Mouse (Mus musculus): ENCODE results near the gene Anapc15-ps.

DNA sequence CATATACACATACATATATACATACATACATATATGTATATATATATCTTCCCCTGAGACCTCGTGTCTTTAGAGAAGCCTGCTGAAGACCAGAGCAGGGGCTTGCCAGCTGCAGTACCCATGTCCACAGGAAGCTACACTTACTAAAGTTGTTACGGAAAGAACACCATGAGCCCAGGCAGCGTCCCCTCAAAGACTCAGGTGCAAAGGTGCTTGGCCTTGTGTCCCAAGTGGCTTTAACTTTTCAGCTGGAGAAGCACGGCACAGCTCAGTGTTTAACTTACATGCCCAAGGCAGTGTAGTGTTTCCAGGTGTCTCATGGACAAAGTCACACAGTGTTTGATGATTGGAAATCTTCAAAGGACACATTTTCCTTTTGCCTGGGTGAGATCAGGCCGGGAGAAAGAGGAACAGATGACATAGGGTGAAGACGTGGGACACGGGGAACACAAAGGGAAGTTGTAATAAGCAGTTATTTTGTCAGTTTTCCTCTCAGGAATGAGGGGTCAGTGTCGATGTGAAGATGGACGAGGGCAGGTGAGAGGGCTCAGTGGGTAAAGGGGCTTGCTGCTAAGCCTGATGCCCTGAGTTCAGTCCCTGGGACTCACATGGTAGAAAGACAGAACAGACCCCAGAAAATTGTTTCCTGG lies 9.0 kb upstream of the Anapc15-ps start:
- no peak for TF ChIP-seq POLR2A (IDR thresholded peaks at IDR 0.05; ENCODE audit: insufficient read length, low read depth)
- no peak for TF ChIP-seq TCF12 (IDR thresholded peaks at IDR 0.05; ENCODE audit: insufficient read depth, poor library complexity, severe bottlenecking)
- no peak for TF ChIP-seq E2F4 (IDR thresholded peaks at IDR 0.05; ENCODE audit: insufficient read depth)

Measured in myocyte (in vitro differentiated cells).